Mouse (Mus musculus) neural tube, embryonic 12.5 days (tissue): Measurements from ENCODE around the gene Map7. TPM values are rescaled to one million over a fixed set of nuclear protein-coding genes. Genes with fewer than 3 reads are reported as not detected.
A peak's percentile ranks its signal among the peaks of the same experiment; 100 is the strongest.

Experiments used
- ATAC-seq: fragments of 200-750 bp; cut with Nextera tagmentation; 2 replicates; pipeline ENCODE4 v1.8.0; 2017; ENCODE audit warnings: low read depth, mild to moderate bottlenecking, moderate TSS enrichment, moderate library complexity; ENCODE audit not compliant: low FRiP score
- H3K27ac ChIP-seq: fragments of 300-500 bp; sonication (generic); 2 replicates; pipeline ENCODE4 v1.5.1; 2016
- H3K27me3 ChIP-seq: fragments of 300-500 bp; sonication (generic); replicated peaks from 2 replicates; pipeline ENCODE4 v1.6.1; 2016; ENCODE audit warnings: mild to moderate bottlenecking
- H3K36me3 ChIP-seq: fragments of 300-500 bp; sonication (generic); 2 replicates; pipeline ENCODE4 v1.6.1; 2016; ENCODE audit warnings: mild to moderate bottlenecking
- H3K4me1 ChIP-seq: fragments of 300-500 bp; sonication (generic); 2 replicates; pipeline ENCODE4 v1.6.1; 2016
- H3K4me2 ChIP-seq: fragments of 300-500 bp; sonication (generic); replicated peaks from 2 replicates; pipeline ENCODE4 v1.6.1; 2016; ENCODE audit warnings: mild to moderate bottlenecking
- H3K4me3 ChIP-seq: fragments of 300-500 bp; sonication (generic); 2 replicates; pipeline ENCODE4 v1.5.1; 2016
- H3K9ac ChIP-seq: fragments of 300-500 bp; sonication (generic); 2 replicates; pipeline ENCODE4 v1.6.1; 2016; ENCODE audit warnings: mild to moderate bottlenecking
- H3K9me3 ChIP-seq: fragments of 300-500 bp; sonication (generic); 2 replicates; pipeline ENCODE4 v1.6.1; 2016; ENCODE audit warnings: mild to moderate bottlenecking
- WGBS: fragments of 180-500 bp; shearing (Covaris S2); methylation state at CpG from one replicate; pipeline ENCODE4 v1.1.7; 2016; 5-methylcytosine and 5-hydroxymethylcytosine counted together
- polyA plus RNA-seq: library from polyadenylated mRNA; unstranded; fragments of >200 nt; fragmentation: Nextera tagmentation; extraction: Ambion mirVana; gene quantifications from 2 replicates; pipeline ENCODE4 v1.2.1, GENCODE M21; 2016

The Map7 gene
- polyA plus RNA-seq, 1 experiment from 2014 or later = 9.3 TPM

DNA sequence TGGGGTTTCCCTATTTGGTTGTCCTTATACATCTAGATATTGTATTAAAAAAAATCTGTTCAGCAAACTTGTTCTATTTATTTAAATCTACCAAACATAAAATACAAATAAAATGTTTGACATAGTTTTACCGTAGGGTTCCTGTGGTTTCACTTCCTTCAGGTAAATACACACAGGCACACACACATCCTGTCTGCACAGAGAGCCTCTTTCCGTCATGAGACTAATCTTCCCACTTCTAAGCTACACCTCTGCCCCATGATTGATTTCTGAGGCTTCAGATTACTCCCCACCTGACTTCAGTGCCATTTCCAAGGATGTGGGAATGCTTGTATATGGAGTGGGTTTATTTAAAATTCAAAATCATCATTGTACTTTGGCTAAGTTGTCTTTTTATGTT is 133.2 kb downstream of the Map7 start:
- H3K27me3 ChIP-seq = no peaks in the 10 kb centered on the region
- no peaks in the 10 kb centered on the region for H3K9me3 ChIP-seq
- H3K27ac ChIP-seq = no peak overlapping the region
- 80% methylated on average over 2 of the region's 2 CpGs for WGBS
- no peak overlapping the region for H3K9ac ChIP-seq
- no peaks in the 10 kb centered on the region for H3K36me3 ChIP-seq
- no peak for ATAC-seq
- H3K4me1 ChIP-seq = peaks cover 19% of the 10 kb centered on the region
- no peak overlapping the region for H3K4me2 ChIP-seq
- no peak overlapping the region for H3K4me3 ChIP-seq

DNA sequence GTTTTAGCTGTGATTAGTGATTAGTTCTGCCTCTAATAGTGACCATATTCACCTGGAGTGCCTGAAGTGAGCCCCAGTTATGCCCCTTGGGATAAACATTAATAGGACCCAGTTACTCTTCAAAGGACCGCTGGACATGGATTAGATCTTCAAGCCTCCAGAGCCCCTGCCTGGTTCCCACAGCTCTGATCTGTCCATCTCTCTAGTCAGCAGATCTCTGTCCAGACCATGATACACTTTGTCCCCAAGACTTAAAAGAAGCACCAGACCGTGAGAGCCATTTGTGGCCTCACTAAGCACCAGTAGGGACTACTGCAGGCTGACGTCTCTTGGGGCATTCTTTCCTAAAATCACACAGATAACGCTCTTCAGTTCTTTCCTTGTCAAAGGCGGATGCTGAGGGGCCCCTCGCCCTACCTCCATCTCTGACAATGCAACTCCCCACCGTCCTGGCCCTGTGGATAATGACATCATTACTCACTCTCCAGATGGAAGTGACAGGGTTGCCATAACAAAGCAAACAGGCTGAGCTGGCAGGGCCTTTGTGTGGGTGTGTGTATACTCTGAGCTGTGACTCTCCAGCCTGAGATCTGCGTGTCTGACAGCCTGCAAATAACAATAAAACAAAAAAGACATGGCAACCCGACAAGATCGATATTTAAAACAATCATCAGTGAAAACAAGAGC is 137.2 kb downstream of the Map7 start:
- 9% methylated on average over 10 of the region's 10 CpGs for WGBS
- Histone ChIP-seq H3K36me3 (no peaks in the 10 kb centered on the region), H3K9me3 (no peaks in the 10 kb centered on the region), H3K27ac (peak overlapping the region; percentile 80), H3K9ac (peak overlapping the region; percentile 26; the same call in 1 of the 2 replicates), H3K4me2 (peak overlapping the region; percentile 48), H3K4me3 (no peak overlapping the region), H3K27me3 (no peaks in the 10 kb centered on the region), H3K4me1 (peaks cover 25% of the 10 kb centered on the region)
- ATAC-seq = peak; percentile 92

DNA sequence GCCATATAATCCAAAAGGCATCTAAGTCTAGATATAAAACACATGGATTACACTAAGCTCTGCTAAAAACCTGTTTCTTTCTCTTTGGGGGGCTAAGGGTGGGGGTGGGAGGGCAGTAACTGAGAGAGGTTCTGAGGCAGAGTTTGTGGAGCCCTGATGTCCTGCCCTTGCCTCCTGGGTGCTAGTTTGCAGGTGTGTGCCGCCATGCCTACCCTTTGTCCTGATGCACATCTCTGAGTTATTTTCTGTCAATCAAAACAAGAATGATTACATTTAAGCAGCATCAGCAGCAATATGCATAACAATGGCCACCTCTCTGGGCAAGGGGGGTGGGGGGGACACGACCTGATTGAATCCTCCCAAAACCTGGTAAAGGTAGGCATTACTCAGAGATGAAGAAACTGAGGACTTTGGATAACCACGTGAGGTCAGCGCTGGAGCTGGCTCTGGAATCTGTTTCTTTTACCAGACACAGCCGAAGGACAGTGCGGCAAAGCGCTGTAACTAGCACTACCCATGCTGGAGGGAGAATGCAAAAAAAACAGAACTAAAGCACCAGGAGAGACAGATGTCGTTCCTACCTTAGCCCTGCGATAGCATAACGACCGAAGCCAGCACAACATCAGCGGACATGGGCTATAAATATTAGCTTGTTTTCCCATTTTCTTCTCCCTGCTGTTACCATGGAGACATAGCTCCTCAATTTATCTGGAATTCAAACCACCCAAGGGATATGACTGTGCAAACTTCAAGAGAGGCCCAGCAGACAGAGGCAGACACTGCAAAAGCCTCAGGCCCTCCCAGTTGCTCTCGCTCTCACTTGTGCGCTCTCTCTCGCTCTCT is 137.9 kb downstream of the Map7 start:
- Histone ChIP-seq H3K27ac (peak overlapping the region; percentile 80), H3K27me3 (no peaks in the 10 kb centered on the region), H3K36me3 (no peaks in the 10 kb centered on the region), H3K9me3 (no peaks in the 10 kb centered on the region), H3K4me1 (peaks cover 25% of the 10 kb centered on the region), H3K4me2 (peak overlapping the region; percentile 48), H3K9ac (peak overlapping the region; percentile 26; the same call in 1 of the 2 replicates), H3K4me3 (no peak overlapping the region)
- WGBS = 17% methylated on average over 15 of the region's 15 CpGs
- ATAC-seq = peak; percentile 72

DNA sequence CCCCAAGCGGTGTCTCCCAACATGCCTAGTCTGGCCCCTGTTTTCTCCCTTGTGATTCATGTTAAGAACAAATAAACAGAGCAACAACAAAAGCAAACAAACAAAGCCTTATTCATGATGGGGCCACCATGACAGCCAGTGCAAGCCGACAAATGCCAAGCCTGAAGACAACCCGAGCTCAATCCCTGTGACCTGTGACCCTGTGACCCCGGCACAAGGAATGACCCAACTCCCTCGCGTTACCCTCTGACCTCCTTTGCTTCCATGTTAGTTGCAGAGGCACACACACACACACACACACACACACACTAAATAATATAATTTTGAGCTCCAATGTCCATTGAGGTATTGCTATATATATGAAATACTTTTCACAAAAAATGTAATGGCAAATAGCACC is 139.1 kb downstream of the Map7 start:
- Histone ChIP-seq H3K36me3 (no peaks in the 10 kb centered on the region), H3K4me1 (peaks cover 25% of the 10 kb centered on the region), H3K27ac (no peak overlapping the region), H3K27me3 (no peaks in the 10 kb centered on the region), H3K9ac (no peak overlapping the region), H3K4me2 (no peak overlapping the region), H3K4me3 (no peak overlapping the region), H3K9me3 (no peaks in the 10 kb centered on the region)
- no peak for ATAC-seq
- 27% methylated on average over 6 of the region's 6 CpGs for WGBS

DNA sequence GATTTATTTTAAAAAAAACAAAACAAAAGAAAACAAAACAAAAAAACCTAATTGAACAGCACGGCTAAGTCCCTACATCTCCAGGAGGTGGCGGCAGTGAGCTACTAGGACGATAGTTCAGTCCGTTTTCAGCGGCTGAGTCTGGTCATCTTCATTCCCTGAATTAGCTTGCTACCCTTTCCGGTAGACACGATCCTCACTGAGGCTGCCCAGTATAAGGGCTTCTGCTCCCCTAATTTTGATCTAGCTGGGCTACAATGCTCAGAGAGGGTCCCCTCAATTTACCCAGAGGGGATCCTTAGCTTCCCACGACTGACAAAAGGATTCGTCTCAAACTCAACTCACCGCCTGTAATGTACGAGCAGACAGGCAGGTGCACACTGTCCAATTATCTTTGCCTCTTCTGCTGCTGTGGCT is 142.2 kb downstream of the Map7 start:
- H3K4me1 ChIP-seq = peaks cover 15% of the 10 kb centered on the region
- no peak overlapping the region for H3K27ac ChIP-seq
- 18% methylated on average over 11 of the region's 11 CpGs for WGBS
- H3K9me3 ChIP-seq = no peaks in the 10 kb centered on the region
- H3K4me3 ChIP-seq = no peak overlapping the region
- no peaks in the 10 kb centered on the region for H3K27me3 ChIP-seq
- peak overlapping the region; percentile 51 for H3K4me2 ChIP-seq
- peak overlapping the region; percentile 26; the same call in 1 of the 2 replicates for H3K9ac ChIP-seq
- no peaks in the 10 kb centered on the region for H3K36me3 ChIP-seq
- ATAC-seq = no peak

DNA sequence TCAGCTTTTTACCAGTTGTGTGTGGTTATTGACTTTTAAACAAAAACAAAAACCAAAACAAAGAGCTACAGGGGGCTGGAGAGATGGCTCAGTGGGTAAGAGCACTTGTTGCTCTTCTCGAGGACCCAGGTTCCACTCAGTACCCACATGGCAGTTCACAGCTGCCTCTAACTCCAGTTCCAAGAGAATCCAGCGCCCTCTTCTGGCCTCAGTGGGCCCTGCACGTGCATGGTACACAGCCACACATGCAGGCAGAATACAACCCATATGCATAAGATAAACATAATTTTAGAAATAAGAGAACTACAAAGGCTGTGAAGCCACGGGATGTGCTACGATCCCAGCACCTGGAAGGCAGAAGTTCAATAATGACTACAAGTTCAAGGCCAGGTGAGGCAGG is 147.7 kb downstream of the Map7 start:
- H3K36me3 ChIP-seq = no peaks in the 10 kb centered on the region
- H3K4me2 ChIP-seq = no peak overlapping the region
- H3K9me3 ChIP-seq = no peaks in the 10 kb centered on the region
- ATAC-seq = no peak
- no peaks in the 10 kb centered on the region for H3K27me3 ChIP-seq
- H3K9ac ChIP-seq = no peak overlapping the region
- H3K27ac ChIP-seq = no peak overlapping the region
- H3K4me1 ChIP-seq = no peaks in the 10 kb centered on the region
- 77% methylated on average over 5 of the region's 5 CpGs for WGBS
- H3K4me3 ChIP-seq = no peak overlapping the region

DNA sequence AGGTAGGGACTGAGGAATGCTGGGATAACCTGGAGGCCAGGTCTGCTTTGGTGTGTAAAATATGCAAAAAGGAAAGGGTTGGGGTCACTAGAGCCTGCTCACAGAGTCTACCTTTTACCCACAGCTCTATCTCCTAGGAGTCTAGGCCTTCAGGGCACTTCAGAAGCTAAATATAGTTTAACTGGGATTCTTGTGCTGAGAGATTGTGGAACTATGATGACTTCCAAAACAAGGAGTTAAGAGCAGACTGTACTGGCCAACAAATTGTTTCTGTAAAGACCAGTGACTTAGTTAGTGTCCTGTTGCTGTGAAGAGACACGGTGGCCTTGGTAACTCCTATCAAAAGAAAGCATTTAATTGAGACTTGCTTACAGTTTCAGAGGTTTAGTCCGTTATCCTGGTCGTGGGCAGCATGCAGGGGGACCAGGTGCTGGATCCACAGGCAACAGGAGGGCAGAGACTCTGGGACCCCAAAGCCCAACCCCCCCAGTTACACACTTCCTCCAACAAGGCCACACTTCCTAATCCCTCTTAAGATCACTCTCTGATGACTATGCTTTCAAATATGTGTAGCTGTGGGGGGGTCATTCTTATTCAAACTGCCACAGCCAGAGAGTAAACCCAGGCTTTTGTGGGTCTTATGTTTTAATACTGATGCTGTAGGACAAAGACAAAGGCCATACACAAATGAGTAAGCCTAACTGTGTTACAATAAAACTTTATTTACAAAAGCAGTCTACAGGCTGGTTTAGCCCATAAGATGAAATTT is 150.1 kb downstream of the Map7 start:
- no peak overlapping the region for H3K4me3 ChIP-seq
- H3K4me1 ChIP-seq = no peaks in the 10 kb centered on the region
- H3K9ac ChIP-seq = no peak overlapping the region
- 62% methylated on average over 3 of the region's 3 CpGs for WGBS
- H3K4me2 ChIP-seq = no peak overlapping the region
- no peak for ATAC-seq
- no peaks in the 10 kb centered on the region for H3K36me3 ChIP-seq
- H3K27me3 ChIP-seq = no peaks in the 10 kb centered on the region
- H3K9me3 ChIP-seq = no peaks in the 10 kb centered on the region
- no peak overlapping the region for H3K27ac ChIP-seq

DNA sequence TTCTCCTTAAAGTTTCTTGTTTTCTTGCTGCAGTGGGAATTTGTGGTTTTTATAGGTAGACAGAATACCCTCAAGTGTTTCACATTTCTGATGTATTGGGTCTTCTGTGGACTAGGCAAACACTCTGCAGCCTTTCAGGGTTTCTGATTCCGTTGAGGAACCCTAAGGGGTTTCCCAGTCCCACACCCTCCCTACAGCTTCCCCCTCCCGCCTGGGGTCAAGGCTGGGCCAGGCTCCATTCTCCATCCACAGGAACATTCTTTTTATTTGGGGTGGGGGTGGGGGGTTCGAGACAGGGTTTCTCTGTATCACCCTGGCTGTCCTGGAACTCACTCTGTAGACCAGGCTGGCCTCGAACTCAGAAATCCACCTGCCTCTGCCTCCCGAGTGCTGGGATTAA is 150.8 kb downstream of the Map7 start:
- Histone ChIP-seq H3K36me3 (no peaks in the 10 kb centered on the region), H3K4me3 (no peak overlapping the region), H3K4me2 (no peak overlapping the region), H3K9me3 (no peaks in the 10 kb centered on the region), H3K4me1 (no peaks in the 10 kb centered on the region), H3K27me3 (no peaks in the 10 kb centered on the region), H3K27ac (no peak overlapping the region), H3K9ac (no peak overlapping the region)
- ATAC-seq = no peak
- WGBS = 78% methylated on average over 5 of the region's 5 CpGs

DNA sequence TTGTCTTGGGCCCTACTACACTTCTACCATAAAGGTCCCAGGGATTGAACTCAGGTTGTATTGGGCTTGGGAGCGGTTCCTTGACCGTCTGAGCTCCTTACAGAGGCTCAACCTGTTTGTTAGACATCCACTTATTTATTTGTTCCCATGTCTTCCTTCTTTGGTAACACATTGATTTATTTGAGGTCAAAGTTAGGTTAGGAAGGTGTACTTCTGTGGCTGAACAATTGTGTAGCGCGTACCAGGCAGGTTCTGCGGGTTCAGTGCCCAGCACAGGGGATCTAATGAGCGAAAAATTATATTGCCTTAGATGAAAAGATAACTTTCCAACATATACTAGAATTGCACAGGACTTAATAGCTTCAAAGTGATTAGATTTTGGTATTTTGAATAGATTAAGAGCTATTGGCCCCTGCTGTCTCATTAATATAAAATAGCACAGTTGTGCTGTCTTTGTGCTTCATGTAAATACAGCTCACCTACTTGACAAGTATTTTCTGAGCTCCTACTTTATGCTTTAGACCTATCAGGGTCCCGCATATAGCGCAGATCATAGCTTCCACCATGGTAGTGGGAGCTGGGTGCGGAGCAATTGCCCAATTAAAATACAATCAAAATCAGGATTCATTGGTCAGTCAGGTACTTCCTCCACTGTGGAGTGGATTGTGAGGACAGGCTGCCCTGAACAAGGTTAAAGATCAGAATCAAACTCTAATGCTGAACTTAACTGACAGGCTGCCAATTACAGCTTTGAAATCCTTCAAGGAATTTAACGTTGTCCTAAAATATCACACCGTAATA is 162.9 kb downstream of the Map7 start:
- H3K27ac ChIP-seq = peak overlapping the region; percentile 100
- WGBS = 21% methylated on average over 11 of the region's 11 CpGs
- no peaks in the 10 kb centered on the region for H3K27me3 ChIP-seq
- no peaks in the 10 kb centered on the region for H3K36me3 ChIP-seq
- peak overlapping the region; percentile 73 for H3K4me2 ChIP-seq
- peak overlapping the region; percentile 74 for H3K4me3 ChIP-seq
- peaks cover 19% of the 10 kb centered on the region for H3K4me1 ChIP-seq
- peak; percentile 6; the same call in 1 of the 2 replicates for ATAC-seq
- no peaks in the 10 kb centered on the region for H3K9me3 ChIP-seq
- H3K9ac ChIP-seq = peak overlapping the region; percentile 88

DNA sequence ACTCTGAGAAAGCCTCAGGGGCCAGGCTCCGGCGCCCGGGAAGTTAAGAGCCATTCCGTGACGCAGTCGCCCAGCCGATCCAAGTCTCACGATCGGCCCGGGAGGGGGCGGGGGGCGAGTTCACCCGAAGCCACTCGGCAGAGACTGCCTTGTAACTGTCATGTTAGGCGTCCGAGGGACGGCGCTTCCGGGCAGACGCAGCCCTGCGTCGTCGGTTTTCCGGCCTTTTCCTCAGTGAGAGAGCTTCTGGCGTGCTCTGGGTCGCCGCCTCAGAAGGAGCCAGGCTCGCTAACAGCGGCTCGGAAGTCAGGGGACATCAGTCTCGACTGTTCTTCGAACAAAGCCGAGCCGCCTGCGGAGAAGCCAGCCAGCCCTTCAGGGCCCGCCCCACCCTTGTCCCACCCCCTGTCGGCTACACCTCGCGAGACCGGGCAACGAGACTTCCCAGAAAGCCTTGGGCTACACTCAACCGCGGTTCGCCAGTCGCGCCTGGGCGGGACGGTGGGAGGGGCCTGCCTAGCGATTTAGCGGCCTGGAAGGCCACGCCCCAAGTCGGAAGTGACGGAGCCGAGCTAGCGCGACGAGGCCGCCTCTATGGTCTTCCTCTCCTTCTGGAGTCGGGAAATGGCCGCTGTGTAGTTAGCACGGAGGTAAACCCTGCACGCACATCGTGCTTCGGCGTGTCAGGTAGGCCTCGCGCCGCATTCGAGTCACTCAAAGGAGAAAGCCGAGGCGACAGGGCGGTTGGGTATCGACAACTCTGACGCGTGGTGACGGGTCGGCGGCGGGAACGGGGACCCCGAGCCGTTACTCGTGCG is 163.9 kb downstream of the Map7 start, which contains the start of gene Bclaf1:
Bclaf1 (plus strand) TSS at position 552 of the 818 bp plus-strand sequence.
- peak; percentile 99 for ATAC-seq
- Histone ChIP-seq H3K36me3 (no peaks in the 10 kb centered on the region), H3K4me1 (peaks cover 19% of the 10 kb centered on the region), H3K27me3 (no peaks in the 10 kb centered on the region), H3K9ac (peak within 1 kb of the TSS; percentile 88), H3K4me2 (peak within 1 kb of the TSS; percentile 73), H3K4me3 (peak within 1 kb of the TSS; percentile 74), H3K27ac (peak within 1 kb of the TSS; percentile 100), H3K9me3 (no peaks in the 10 kb centered on the region)
- under 1% methylated on average over 84 of the region's 84 CpGs for WGBS
